Mouse (Mus musculus): ENCODE measurements around the gene Zfp108.

Gene Zfp108

GRCm38 (mm10) chr7:24286916-24287315 lies 32.3 kb downstream of the Zfp108 start:
- no peak for DNase-seq

GRCm38 (mm10) chr7:24287670-24288069 lies 33.1 kb downstream of the Zfp108 start:
- DNase-seq = no peak

- DNase-seq = no peak
These were observed 33.9 kb downstream of the Zfp108 start for GRCm38 (mm10) chr7:24288512-24288911.

- no peak for DNase-seq
These were observed 35.6 kb downstream of the Zfp108 start for GRCm38 (mm10) chr7:24290106-24290693.

GRCm38 (mm10) chr7:24291387-24292090 lies 36.9 kb downstream of the Zfp108 start:
- DNase-seq = no peak

GRCm38 (mm10) chr7:24293061-24293851 lies 38.7 kb downstream of the Zfp108 start:
- DNase-seq = no peak

GRCm38 (mm10) chr7:24294763-24295162 lies 40.2 kb downstream of the Zfp108 start:
- DNase-seq = no peak

- DNase-seq = no peak
These were observed 40.8 kb downstream of the Zfp108 start for GRCm38 (mm10) chr7:24295376-24295775.

GRCm38 (mm10) chr7:24296386-24296785 lies 41.8 kb downstream of the Zfp108 start:
- DNase-seq = no peak

GRCm38 (mm10) chr7:24297361-24298095 lies 42.9 kb downstream of the Zfp108 start:
- no peak for DNase-seq

- DNase-seq = no peak
These were observed 44.0 kb downstream of the Zfp108 start for GRCm38 (mm10) chr7:24298635-24298972.

- DNase-seq = peak; percentile 52 to 59
These were observed 44.5 kb downstream of the Zfp108 start for GRCm38 (mm10) chr7:24298973-24299708.

GRCm38 (mm10) chr7:24299823-24300481 lies 45.4 kb downstream of the Zfp108 start:
- peak in 1 of 2 experiments; percentile 10 for DNase-seq

GRCm38 (mm10) chr7:24300771-24301282 lies 46.2 kb downstream of the Zfp108 start, which contains the start of gene Zfp61:
Gene Zfp61 (minus strand): TSS chr7:24301232.
- peak; percentile 33 to 40 for DNase-seq
